Mouse (Mus musculus) neural tube, embryonic 11.5 days (tissue): Measurements from ENCODE around the gene I0C0044D17Rik. TPM values are rescaled to one million over a fixed set of nuclear protein-coding genes. Genes with fewer than 3 reads are reported as not detected.
"Not testable (repeated sequence)": the region's sequence is repeated elsewhere in the genome, so short reads cannot be mapped to it uniquely, and the experiment has no call there.

Source experiments
- ATAC-seq: fragments of 200-750 bp; cut with Nextera tagmentation; 2 replicates; pipeline ENCODE4 v1.8.0; 2017; ENCODE audit warnings: moderate number of reproducible peaks, mild to moderate bottlenecking, moderate TSS enrichment, moderate library complexity; ENCODE audit not compliant: insufficient read depth, low FRiP score, low TSS enrichment
- DNase-seq: peaks from one replicate; pipeline ENCODE4 v3.0.0-alpha.2; 2015; ENCODE audit warnings: low spot score
- H3K27ac ChIP-seq: fragments of 300-500 bp; sonication (generic); 2 replicates; pipeline ENCODE4 v1.5.1; 2014; ENCODE audit warnings: low read depth, mild to moderate bottlenecking, low read length
- H3K27me3 ChIP-seq: fragments of 300-500 bp; sonication (generic); 2 replicates; pipeline ENCODE4 v1.6.1; 2014; ENCODE audit warnings: mild to moderate bottlenecking, low read length, mixed read lengths; ENCODE audit not compliant: control insufficient read depth, insufficient read depth
- H3K36me3 ChIP-seq: fragments of 300-500 bp; sonication (generic); 2 replicates; pipeline ENCODE4 v1.6.1; 2014; ENCODE audit warnings: mild to moderate bottlenecking, low read length, moderate library complexity, mixed read lengths; ENCODE audit not compliant: control insufficient read depth, insufficient read depth
- H3K4me1 ChIP-seq: fragments of 300-500 bp; sonication (generic); 2 replicates; pipeline ENCODE4 v1.6.1; 2014; ENCODE audit warnings: low read length, mixed read lengths; ENCODE audit not compliant: control insufficient read depth, insufficient read depth
- H3K4me2 ChIP-seq: fragments of 300-500 bp; sonication (generic); 2 replicates; pipeline ENCODE4 v1.6.1; 2014; ENCODE audit warnings: low read depth, mild to moderate bottlenecking, moderate library complexity
- H3K4me3 ChIP-seq: fragments of 300-500 bp; sonication (generic); 2 replicates; pipeline ENCODE4 v1.5.1; 2014; ENCODE audit warnings: low read depth, low read length
- H3K9ac ChIP-seq: fragments of 300-500 bp; sonication (generic); 2 replicates; pipeline ENCODE4 v1.6.1; 2014; ENCODE audit warnings: mild to moderate bottlenecking, low read length
- H3K9me3 ChIP-seq: fragments of 300-500 bp; sonication (generic); 2 replicates; pipeline ENCODE4 v1.6.1; 2016; ENCODE audit warnings: low read length; ENCODE audit not compliant: control insufficient read depth
- WGBS: fragments of 180-500 bp; shearing (Covaris S2); extraction: QIAGEN DNeasy Blood & Tissue Kit; methylation state at CpG from one replicate; pipeline ENCODE4 v1.1.7; 2014; 5-methylcytosine and 5-hydroxymethylcytosine counted together
- polyA plus RNA-seq: library from polyadenylated mRNA; unstranded; fragments of >200 nt; fragmentation: Nextera tagmentation; extraction: Ambion mirVana; gene quantifications from 2 replicates; pipeline ENCODE4 v1.2.1, GENCODE M21; 2014

The I0C0044D17Rik gene
- polyA plus RNA-seq = not detected in 2 replicates

GRCm38 (mm10) chr4:98823740-98824139 is at the start of gene I0C0044D17Rik:
TSS of gene I0C0044D17Rik (minus strand) at chr4:98823840.
- not testable (repeated sequence) for H3K9me3 ChIP-seq, ATAC-seq, H3K4me2 ChIP-seq, H3K4me3 ChIP-seq, H3K27me3 ChIP-seq, H3K9ac ChIP-seq, H3K4me1 ChIP-seq, H3K27ac ChIP-seq, H3K36me3 ChIP-seq, DNase-seq
- WGBS = 89% methylated on average over 1 of the region's 1 CpGs

GRCm38 (mm10) chr4:98865386-98866237 is 42.0 kb upstream of the I0C0044D17Rik start:
- Histone ChIP-seq H3K4me1 (no peaks in the 10 kb centered on the region), H3K9ac (no peak overlapping the region), H3K36me3 (no peaks in the 10 kb centered on the region), H3K4me2 (no peak overlapping the region), H3K27me3 (no peaks in the 10 kb centered on the region), H3K4me3 (no peak overlapping the region), H3K9me3 (no peaks in the 10 kb centered on the region), H3K27ac (no peak overlapping the region)
- DNase-seq (no peak), ATAC-seq (no peak)
- WGBS = 85% methylated on average over 14 of the region's 14 CpGs

GRCm38 (mm10) chr4:98864546-98864945 is 40.9 kb upstream of the I0C0044D17Rik start:
- H3K27me3 ChIP-seq = no peaks in the 10 kb centered on the region
- H3K4me2 ChIP-seq = no peak overlapping the region
- ATAC-seq (no peak), DNase-seq (no peak)
- 80% methylated on average over 3 of the region's 3 CpGs for WGBS
- no peak overlapping the region for H3K4me3 ChIP-seq
- no peak overlapping the region for H3K27ac ChIP-seq
- no peaks in the 10 kb centered on the region for H3K4me1 ChIP-seq
- H3K36me3 ChIP-seq = no peaks in the 10 kb centered on the region
- H3K9me3 ChIP-seq = no peaks in the 10 kb centered on the region
- H3K9ac ChIP-seq = no peak overlapping the region

- H3K4me3 ChIP-seq = no peak overlapping the region
- ATAC-seq = no peak
- H3K36me3 ChIP-seq = no peaks in the 10 kb centered on the region
- no peaks in the 10 kb centered on the region for H3K27me3 ChIP-seq
- no peak overlapping the region for H3K27ac ChIP-seq
- DNase-seq = no peak
- no peak overlapping the region for H3K9ac ChIP-seq
- no peak overlapping the region for H3K4me2 ChIP-seq
- H3K9me3 ChIP-seq = no peaks in the 10 kb centered on the region
- 71% methylated on average over 1 of the region's 2 CpGs for WGBS
- no peaks in the 10 kb centered on the region for H3K4me1 ChIP-seq
Observed at GRCm38 (mm10) chr4:98864094-98864493, 40.5 kb upstream of the I0C0044D17Rik start.

GRCm38 (mm10) chr4:98863451-98863850 is 39.8 kb upstream of the I0C0044D17Rik start:
- Histone ChIP-seq H3K27me3 (no peaks in the 10 kb centered on the region), H3K36me3 (no peaks in the 10 kb centered on the region), H3K9me3 (no peaks in the 10 kb centered on the region), H3K4me1 (no peaks in the 10 kb centered on the region), H3K4me3 (no peak overlapping the region), H3K27ac (no peak overlapping the region), H3K4me2 (no peak overlapping the region), H3K9ac (no peak overlapping the region)
- DNase-seq = no peak
- ATAC-seq = no peak
- WGBS = 86% methylated on average over 2 of the region's 2 CpGs

GRCm38 (mm10) chr4:98858151-98858855 is 34.7 kb upstream of the I0C0044D17Rik start:
- Histone ChIP-seq H3K27ac (no peak overlapping the region), H3K4me3 (no peak overlapping the region), H3K4me1 (no peaks in the 10 kb centered on the region), H3K4me2 (no peak overlapping the region), H3K9me3 (no peaks in the 10 kb centered on the region), H3K36me3 (no peaks in the 10 kb centered on the region), H3K27me3 (no peaks in the 10 kb centered on the region), H3K9ac (no peak overlapping the region)
- DNase-seq (no peak), ATAC-seq (no peak)
- WGBS = 78% methylated on average over 4 of the region's 4 CpGs

- Histone ChIP-seq H3K27ac (no peak overlapping the region), H3K27me3 (no peaks in the 10 kb centered on the region), H3K4me2 (no peak overlapping the region), H3K9ac (no peak overlapping the region), H3K9me3 (no peaks in the 10 kb centered on the region), H3K36me3 (no peaks in the 10 kb centered on the region), H3K4me1 (no peaks in the 10 kb centered on the region), H3K4me3 (no peak overlapping the region)
- DNase-seq (no peak), ATAC-seq (no peak)
- 89% methylated on average over 11 of the region's 11 CpGs for WGBS
Observed at GRCm38 (mm10) chr4:98857037-98857648, 33.5 kb upstream of the I0C0044D17Rik start.

- no peaks in the 10 kb centered on the region for H3K36me3 ChIP-seq
- H3K4me1 ChIP-seq = no peaks in the 10 kb centered on the region
- H3K27ac ChIP-seq = no peak overlapping the region
- WGBS = 86% methylated on average over 4 of the region's 4 CpGs
- no peaks in the 10 kb centered on the region for H3K9me3 ChIP-seq
- DNase-seq (no peak), ATAC-seq (no peak)
- H3K4me2 ChIP-seq = no peak overlapping the region
- no peaks in the 10 kb centered on the region for H3K27me3 ChIP-seq
- H3K9ac ChIP-seq = no peak overlapping the region
- no peak overlapping the region for H3K4me3 ChIP-seq
Observed at GRCm38 (mm10) chr4:98853926-98854325, 30.3 kb upstream of the I0C0044D17Rik start.
